In genomic region chr7:109741703-109742102, GRCm38 (mm10) we compare ENCODE assay signal across 14 mouse cellular contexts. TPM values are rescaled to one million over a fixed set of nuclear protein-coding genes. Genes with fewer than 3 reads are reported as not detected.
"Had no signal": no experiment of that assay in that cellular context is flagged by ENCODE, and none has a peak within 500 bp of the region (broad histone marks: within the 10 kb centered on the region; RNA-seq: fewer than 3 reads in every experiment).

No protein-coding gene starts in this region.

- H3K27ac ChIP-seq: kidney, postnatal 0 days; layer of hippocampus, adult 2 months; limb, embryonic 12.5 days; liver, embryonic 14.5 days; midbrain, embryonic 13.5 days; neural tube, embryonic 15.5 days had no signal

- H3K27me3 ChIP-seq: limb, embryonic 12.5 days; midbrain, embryonic 13.5 days; neural tube, embryonic 15.5 days had no signal

- DNase-seq: kidney, adult 9 months; kidney, postnatal 4 days; liver; lung, adult 18-20 months; right cerebral cortex, postnatal 4 days; thymus, postnatal 14 days had no signal

- H3K9me3 ChIP-seq: limb, embryonic 12.5 days; midbrain, embryonic 13.5 days; neural tube, embryonic 15.5 days had no signal

- ATAC-seq: intestine, postnatal 0 days; midbrain, embryonic 13.5 days had no signal

- H3K4me2 ChIP-seq: limb, embryonic 12.5 days; midbrain, embryonic 13.5 days; neural tube, embryonic 15.5 days had no signal

- H3K4me1 ChIP-seq: limb, embryonic 12.5 days; midbrain, embryonic 13.5 days; neural tube, embryonic 15.5 days had no signal

- H3K4me3 ChIP-seq: layer of hippocampus, adult 2 months; limb, embryonic 12.5 days; midbrain, embryonic 13.5 days; neural tube, embryonic 15.5 days had no signal

- H3K9ac ChIP-seq: limb, embryonic 12.5 days; liver, embryonic 14.5 days; midbrain, embryonic 13.5 days; neural tube, embryonic 15.5 days had no signal

RNA-seq across cellular contexts. Expression of gene Ascl3, which starts 10.2 kb away (rescaled TPM):
- polyA plus RNA-seq: limb, embryonic 12.5 days; liver, embryonic 14.5 days; neural tube, embryonic 11.5 days had no signal

RNA-seq across cellular contexts. Expression of gene BC051019, which starts 18.1 kb away (rescaled TPM):
- polyA plus RNA-seq: intestine, postnatal 0 days; kidney, postnatal 0 days; midbrain, embryonic 13.5 days; neural tube, embryonic 15.5 days had no signal
